Mouse (Mus musculus): ENCODE results near the gene Vat1. TPM values are rescaled to one million over a fixed set of nuclear protein-coding genes. Genes with fewer than 3 reads are reported as not detected.
A peak's percentile ranks its signal among the peaks of the same experiment; 100 is the strongest.
"Not testable (repeated sequence)": the region's sequence is repeated elsewhere in the genome, so short reads cannot be mapped to it uniquely, and the experiment has no call there.

Vat1 gene
- polyA plus RNA-seq, 1 experiment, result 59.6 TPM

DNA sequence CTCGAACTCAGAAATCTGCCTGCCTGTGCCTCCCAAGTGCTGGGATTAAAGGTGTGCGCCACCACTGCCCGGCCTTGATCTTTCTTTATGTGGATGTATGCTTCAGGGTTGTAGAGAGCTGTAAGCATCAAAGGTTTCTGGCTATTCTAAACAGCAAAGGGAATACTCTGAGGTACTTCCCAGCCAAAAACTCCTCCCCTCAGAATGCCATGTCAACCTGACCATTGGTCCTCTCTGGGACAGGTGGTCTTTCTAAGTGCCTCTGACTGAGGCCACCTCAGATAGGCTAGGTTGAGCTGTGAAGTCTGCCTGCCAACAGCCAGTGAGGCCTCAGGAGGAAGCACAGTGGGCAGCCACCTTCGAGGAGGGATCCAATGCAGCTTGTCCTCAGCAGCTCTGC lies 17.1 kb downstream of the Vat1 start:
- Histone ChIP-seq H3K27me3 (ENCODE audit: control insufficient read depth, insufficient read depth, low read length) (no peaks in the 10 kb centered on the region), H3K27ac (ENCODE audit: insufficient read depth, low read length) (peak overlapping the region; percentile 92), H3K36me3 (ENCODE audit: control insufficient read depth, insufficient read depth, low read length) (peaks cover 10% of the 10 kb centered on the region), H3K4me1 (ENCODE audit: control insufficient read depth, insufficient read depth, insufficient read length) (peaks cover 2% of the 10 kb centered on the region; the same call in 1 of the 2 replicates), H3K4me3 (ENCODE audit: extremely low read depth, insufficient read depth, insufficient read length) (peak overlapping the region; percentile 83)
- no peak for DNase-seq (ENCODE audit: low read depth in 1 of 2, low spot score in 2 of 2)
- WGBS, result 11% methylated on average over 4 of the region's 4 CpGs
- no peak for TF ChIP-seq CTCF (IDR thresholded peaks at IDR 0.05; ENCODE audit: extremely low read depth, insufficient read depth, insufficient read length, insufficient replicate concordance)
- TF ChIP-seq POLR2A (IDR thresholded peaks at IDR 0.05; ENCODE audit: low read depth, low read length), result no peak

DNA sequence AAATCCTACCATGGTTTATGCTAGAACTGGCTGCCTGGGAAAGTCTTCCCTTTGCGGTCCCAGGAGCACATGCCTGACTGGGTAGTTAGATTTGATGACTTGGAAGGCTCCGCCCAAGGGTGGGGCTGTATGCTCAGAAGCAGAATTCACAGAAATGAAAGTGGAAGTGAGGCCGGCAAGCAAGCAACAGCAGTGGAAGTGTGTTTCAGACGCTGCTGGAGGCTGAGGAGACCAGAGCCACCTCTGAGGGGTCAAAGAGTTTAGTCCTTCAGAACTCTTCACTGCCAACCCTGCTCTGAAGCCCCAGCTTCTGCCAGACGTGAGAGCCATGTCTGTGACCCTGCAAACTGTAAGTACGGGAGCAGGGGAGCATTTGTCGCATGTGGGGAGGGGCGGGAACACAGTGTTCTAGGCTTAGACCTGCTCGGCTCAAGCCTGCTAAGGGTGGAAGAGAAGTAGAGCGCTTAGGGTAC lies 17.7 kb downstream of the Vat1 start, which contains the start of gene Ifi35:
Ifi35 (plus strand) TSS at position 134 of the 473 bp plus-strand sequence.
- WGBS, result 1% methylated on average over 10 of the region's 10 CpGs
- Histone ChIP-seq H3K27me3 (ENCODE audit: control insufficient read depth, insufficient read depth, low read length) (no peaks in the 10 kb centered on the region), H3K4me3 (ENCODE audit: extremely low read depth, insufficient read depth, insufficient read length) (peak within 1 kb of the TSS; percentile 83), H3K36me3 (ENCODE audit: control insufficient read depth, insufficient read depth, low read length) (peaks cover 14% of the 10 kb centered on the region), H3K4me1 (ENCODE audit: control insufficient read depth, insufficient read depth, insufficient read length) (peaks cover 6% of the 10 kb centered on the region; the same call in 1 of the 2 replicates), H3K27ac (ENCODE audit: insufficient read depth, low read length) (peak within 1 kb of the TSS; percentile 92)
- peak; percentile 70 to 75 for DNase-seq (ENCODE audit: low read depth in 1 of 2, low spot score in 2 of 2)
- TF ChIP-seq CTCF (IDR thresholded peaks at IDR 0.05; ENCODE audit: extremely low read depth, insufficient read depth, insufficient read length, insufficient replicate concordance) (no peak), POLR2A (IDR thresholded peaks at IDR 0.05; ENCODE audit: low read depth, low read length) (peak; percentile 88; the same call in 1 of the 2 replicates)

DNA sequence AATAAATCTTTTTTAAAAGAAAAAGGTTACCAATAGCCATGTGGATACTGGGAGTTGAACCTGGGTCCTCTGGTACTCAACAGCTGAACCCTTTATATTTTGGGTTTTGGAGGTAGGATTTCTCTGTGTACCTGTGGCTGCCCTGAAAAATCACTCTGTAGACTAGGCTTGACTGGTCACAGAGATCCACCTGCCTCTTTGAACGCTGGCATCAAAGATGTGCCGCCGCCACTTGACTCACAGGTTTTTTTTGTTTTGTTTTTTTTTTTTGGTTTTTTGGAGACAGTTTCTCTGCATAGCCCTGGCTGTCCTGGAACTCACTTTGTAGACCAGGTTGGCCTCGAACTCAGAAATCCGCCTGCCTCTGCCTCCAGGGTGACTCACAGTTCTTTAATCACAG lies 18.2 kb downstream of the Vat1 start:
- 68% methylated on average over 5 of the region's 5 CpGs for WGBS

DNA sequence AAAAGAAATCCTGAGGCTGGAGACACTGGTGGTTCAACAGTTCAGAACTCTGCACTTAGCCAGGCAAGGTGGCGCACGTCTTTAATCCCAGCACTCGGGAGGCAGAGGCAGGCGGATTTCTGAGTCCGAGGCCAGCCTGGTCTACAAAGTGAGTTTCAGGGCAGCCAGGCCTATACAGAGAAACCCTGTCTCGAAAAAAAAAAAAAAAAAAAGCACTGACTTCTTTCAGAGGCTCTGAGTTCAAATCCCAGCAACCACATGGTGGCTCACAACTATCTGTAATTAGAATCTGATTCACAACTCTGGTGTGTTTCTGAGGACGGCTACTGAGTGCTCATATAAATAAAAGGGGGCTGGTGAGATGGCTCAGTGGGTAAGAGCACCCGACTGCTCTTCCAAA lies 19.2 kb downstream of the Vat1 start:
- H3K4me3 ChIP-seq (ENCODE audit: extremely low read depth, insufficient read depth, insufficient read length); H3K4me1 ChIP-seq (ENCODE audit: control insufficient read depth, insufficient read depth, insufficient read length); H3K27ac ChIP-seq (ENCODE audit: insufficient read depth, low read length); DNase-seq (ENCODE audit: low read depth in 1 of 2, low spot score in 2 of 2); H3K27me3 ChIP-seq (ENCODE audit: control insufficient read depth, insufficient read depth, low read length): not testable (repeated sequence)
- 91% methylated on average over 8 of the region's 8 CpGs for WGBS
- H3K36me3 ChIP-seq (ENCODE audit: control insufficient read depth, insufficient read depth, low read length), result peaks cover 14% of the 10 kb centered on the region

More for the DNA sequence above, 18.2 kb downstream of the Vat1 start:
- no peaks in the 10 kb centered on the region for H3K27me3 ChIP-seq (ENCODE audit: control insufficient read depth, insufficient read depth, low read length)
- peaks cover 14% of the 10 kb centered on the region for H3K36me3 ChIP-seq (ENCODE audit: control insufficient read depth, insufficient read depth, low read length)
- H3K4me1 ChIP-seq (ENCODE audit: control insufficient read depth, insufficient read depth, insufficient read length), result peaks cover 9% of the 10 kb centered on the region; the same call in 1 of the 2 replicates
- peak overlapping the region; percentile 92 for H3K27ac ChIP-seq (ENCODE audit: insufficient read depth, low read length)
- TF ChIP-seq POLR2A (IDR thresholded peaks at IDR 0.05; ENCODE audit: low read depth, low read length), result no peak
- no peak for TF ChIP-seq CTCF (IDR thresholded peaks at IDR 0.05; ENCODE audit: extremely low read depth, insufficient read depth, insufficient read length, insufficient replicate concordance)
- no peak overlapping the region for H3K4me3 ChIP-seq (ENCODE audit: extremely low read depth, insufficient read depth, insufficient read length)
- DNase-seq (ENCODE audit: low read depth in 1 of 2, low spot score in 2 of 2), result no peak

DNA sequence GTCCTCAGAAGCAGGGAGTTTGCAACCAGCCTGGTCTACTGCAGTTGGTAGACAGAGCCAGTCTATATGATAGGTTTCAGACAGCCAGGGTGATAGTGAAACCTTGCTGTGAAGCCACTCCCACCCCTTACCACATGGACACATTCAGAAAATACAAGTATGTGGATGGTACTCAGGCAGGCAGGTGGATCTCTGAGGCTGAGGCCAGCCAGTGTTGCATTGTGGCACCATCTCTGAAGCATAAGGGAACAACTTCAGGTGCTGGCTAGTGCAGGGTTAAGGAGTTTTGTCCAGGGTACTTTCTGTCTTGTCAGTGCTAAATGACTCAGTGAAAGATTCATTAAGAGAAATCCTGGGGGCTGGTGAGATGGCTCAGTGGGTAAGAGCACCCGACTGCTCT lies 19.7 kb downstream of the Vat1 start:
- no peak overlapping the region for H3K4me3 ChIP-seq (ENCODE audit: extremely low read depth, insufficient read depth, insufficient read length)
- WGBS, result 89% methylated on average over 1 of the region's 1 CpGs
- DNase-seq (ENCODE audit: low read depth in 1 of 2, low spot score in 2 of 2), result no peak
- H3K27ac ChIP-seq (ENCODE audit: insufficient read depth, low read length), result no peak overlapping the region
- no peak for TF ChIP-seq CTCF (IDR thresholded peaks at IDR 0.05; ENCODE audit: extremely low read depth, insufficient read depth, insufficient read length, insufficient replicate concordance)
- no peak for TF ChIP-seq POLR2A (IDR thresholded peaks at IDR 0.05; ENCODE audit: low read depth, low read length)
- no peaks in the 10 kb centered on the region for H3K27me3 ChIP-seq (ENCODE audit: control insufficient read depth, insufficient read depth, low read length)
- H3K36me3 ChIP-seq (ENCODE audit: control insufficient read depth, insufficient read depth, low read length), result peaks cover 14% of the 10 kb centered on the region
- peaks cover 6% of the 10 kb centered on the region; the same call in 1 of the 2 replicates for H3K4me1 ChIP-seq (ENCODE audit: control insufficient read depth, insufficient read depth, insufficient read length)

DNA sequence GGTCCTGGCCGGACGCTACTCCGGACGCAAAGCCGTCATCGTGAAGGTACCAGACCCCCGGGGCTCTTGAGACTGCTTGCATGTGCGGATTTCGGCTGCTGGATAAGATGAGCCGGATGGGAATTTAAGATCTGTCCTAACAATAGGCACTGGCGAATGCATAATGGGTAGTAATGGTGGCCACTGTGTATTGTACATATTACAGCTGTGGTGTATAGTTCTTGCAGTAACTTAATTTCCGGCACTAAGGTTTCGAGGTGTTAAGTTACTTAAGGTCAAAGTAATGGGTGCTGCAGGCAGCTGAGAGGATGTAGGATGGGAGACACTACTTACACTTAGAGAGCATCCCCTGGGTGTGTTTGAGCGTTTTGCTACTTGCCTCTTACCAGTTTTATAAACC lies 23.3 kb downstream of the Vat1 start:
- WGBS, result under 1% methylated on average over 14 of the region's 14 CpGs
- no peak for DNase-seq (ENCODE audit: low read depth in 1 of 2, low spot score in 2 of 2)

DNA sequence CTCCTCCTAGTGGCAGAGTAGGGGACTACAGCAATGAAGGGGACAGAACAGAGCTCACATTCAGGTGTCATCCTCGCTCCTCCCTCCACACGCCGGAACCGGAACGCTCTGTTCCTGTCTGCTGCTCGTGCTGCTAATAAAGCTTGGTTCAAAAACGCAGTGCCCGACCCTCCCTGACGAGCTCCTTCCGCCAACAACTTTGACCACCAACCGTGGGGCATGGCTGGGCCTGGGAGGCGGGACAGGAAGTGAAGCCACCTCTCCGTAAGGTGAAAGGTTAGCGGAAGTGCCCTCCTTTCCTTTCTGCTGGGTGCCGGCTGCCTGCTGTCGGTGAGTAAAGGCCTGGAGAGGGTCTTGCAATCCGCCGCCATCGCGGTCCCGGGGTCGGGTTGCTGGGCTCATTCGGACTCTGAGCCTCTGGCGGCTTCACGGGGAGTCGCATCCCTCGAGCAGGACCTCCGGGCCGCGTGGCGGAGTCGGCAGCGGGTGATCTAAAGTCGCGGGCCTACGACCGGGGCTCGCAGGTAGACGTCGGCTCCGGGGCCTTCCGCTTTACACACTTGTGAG lies 23.8 kb downstream of the Vat1 start, which contains the start of gene Rpl27:
Rpl27 (plus strand) TSS at position 172 of the 567 bp plus-strand sequence.
- under 1% methylated on average over 42 of the region's 42 CpGs for WGBS
- DNase-seq (ENCODE audit: low read depth in 1 of 2, low spot score in 2 of 2), result peak; percentile 96 to 100
- Histone ChIP-seq H3K4me3 (ENCODE audit: extremely low read depth, insufficient read depth, insufficient read length) (peak within 1 kb of the TSS; percentile 71), H3K27me3 (ENCODE audit: control insufficient read depth, insufficient read depth, low read length) (no peaks in the 10 kb centered on the region), H3K27ac (ENCODE audit: insufficient read depth, low read length) (peak within 1 kb of the TSS; percentile 81), H3K36me3 (ENCODE audit: control insufficient read depth, insufficient read depth, low read length) (peaks cover 14% of the 10 kb centered on the region), H3K4me1 (ENCODE audit: control insufficient read depth, insufficient read depth, insufficient read length) (peaks cover 6% of the 10 kb centered on the region; the same call in 1 of the 2 replicates)
- TF ChIP-seq CTCF (IDR thresholded peaks at IDR 0.05; ENCODE audit: extremely low read depth, insufficient read depth, insufficient read length, insufficient replicate concordance), result peak; percentile 59; the same call in 1 of the 2 replicates
- TF ChIP-seq POLR2A (IDR thresholded peaks at IDR 0.05; ENCODE audit: low read depth, low read length), result peak; percentile 76

More for the DNA sequence above, 23.3 kb downstream of the Vat1 start:
- Histone ChIP-seq H3K27ac (ENCODE audit: insufficient read depth, low read length) (peak overlapping the region; percentile 81), H3K4me3 (ENCODE audit: extremely low read depth, insufficient read depth, insufficient read length) (peak overlapping the region; percentile 71), H3K27me3 (ENCODE audit: control insufficient read depth, insufficient read depth, low read length) (no peaks in the 10 kb centered on the region), H3K4me1 (ENCODE audit: control insufficient read depth, insufficient read depth, insufficient read length) (peaks cover 6% of the 10 kb centered on the region; the same call in 1 of the 2 replicates), H3K36me3 (ENCODE audit: control insufficient read depth, insufficient read depth, low read length) (peaks cover 14% of the 10 kb centered on the region)
- no peak for TF ChIP-seq POLR2A (IDR thresholded peaks at IDR 0.05; ENCODE audit: low read depth, low read length)
- TF ChIP-seq CTCF (IDR thresholded peaks at IDR 0.05; ENCODE audit: extremely low read depth, insufficient read depth, insufficient read length, insufficient replicate concordance), result no peak

DNA sequence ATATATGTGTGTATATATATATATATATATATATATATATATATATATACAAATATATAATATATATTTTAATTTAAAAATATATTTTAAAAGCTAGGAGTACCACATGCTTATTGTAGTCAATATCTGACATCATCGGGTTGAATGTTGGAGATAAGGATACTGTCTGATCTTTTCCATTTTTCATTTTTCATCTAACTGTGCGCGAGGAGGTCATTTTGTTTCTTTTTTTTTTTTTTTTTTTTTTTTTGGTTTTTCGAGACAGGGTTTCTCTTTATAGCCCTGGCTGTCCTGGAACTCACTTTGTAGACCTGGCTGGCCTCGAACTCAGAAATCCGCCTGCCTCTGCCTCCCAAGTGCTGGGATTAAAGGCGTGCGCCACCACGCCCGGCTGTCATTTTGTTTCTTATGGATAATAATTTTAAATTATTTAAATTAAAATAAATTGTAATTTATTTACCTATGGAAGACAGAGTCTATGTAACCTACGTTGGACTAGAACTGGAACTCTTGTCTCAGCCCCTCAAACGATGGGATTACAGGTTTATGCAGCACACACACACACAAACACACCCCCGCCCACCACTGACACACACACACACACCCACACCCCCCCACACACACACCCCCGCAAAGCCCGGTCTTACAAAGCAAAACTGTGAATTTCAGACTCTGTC lies 24.4 kb downstream of the Vat1 start:
- not testable (repeated sequence) for H3K27me3 ChIP-seq (ENCODE audit: control insufficient read depth, insufficient read depth, low read length); H3K4me1 ChIP-seq (ENCODE audit: control insufficient read depth, insufficient read depth, insufficient read length); DNase-seq (ENCODE audit: low read depth in 1 of 2, low spot score in 2 of 2); H3K27ac ChIP-seq (ENCODE audit: insufficient read depth, low read length)
- Histone ChIP-seq H3K4me3 (ENCODE audit: extremely low read depth, insufficient read depth, insufficient read length) (peak overlapping the region; percentile 20), H3K36me3 (ENCODE audit: control insufficient read depth, insufficient read depth, low read length) (peaks cover 14% of the 10 kb centered on the region)
- WGBS, result 28% methylated on average over 15 of the region's 15 CpGs

DNA sequence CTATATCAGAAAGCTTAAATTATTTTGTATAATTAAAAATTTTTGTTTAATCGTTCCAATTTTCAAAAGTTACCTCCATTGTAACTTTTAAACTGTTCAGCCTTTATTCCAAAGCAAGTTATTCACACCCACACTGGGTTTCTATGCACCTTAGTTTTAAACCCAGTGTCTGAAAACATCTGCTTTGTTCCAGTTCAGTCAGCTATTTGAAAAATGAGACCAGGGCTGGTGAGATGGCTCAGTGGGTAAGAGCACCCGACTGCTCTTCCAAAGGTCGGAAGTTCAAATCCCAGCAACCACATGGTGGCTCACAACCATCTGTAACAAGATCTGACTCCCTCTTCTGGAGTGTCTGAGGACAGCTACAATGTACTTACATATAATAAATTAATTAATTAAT lies 28.0 kb downstream of the Vat1 start:
- H3K36me3 ChIP-seq (ENCODE audit: control insufficient read depth, insufficient read depth, low read length); H3K4me3 ChIP-seq (ENCODE audit: extremely low read depth, insufficient read depth, insufficient read length); H3K27me3 ChIP-seq (ENCODE audit: control insufficient read depth, insufficient read depth, low read length); H3K4me1 ChIP-seq (ENCODE audit: control insufficient read depth, insufficient read depth, insufficient read length); H3K27ac ChIP-seq (ENCODE audit: insufficient read depth, low read length); DNase-seq (ENCODE audit: low read depth in 1 of 2, low spot score in 2 of 2): not testable (repeated sequence)
- WGBS, result 67% methylated on average over 3 of the region's 3 CpGs
